Mouse (Mus musculus): ENCODE measurements around the gene Itga5. TPM values are rescaled to one million over a fixed set of nuclear protein-coding genes. Genes with fewer than 3 reads are reported as not detected.

Gene Itga5
- total RNA-seq, 2 experiments from 2014 or later: 2.6 to 3.9 TPM

DNA sequence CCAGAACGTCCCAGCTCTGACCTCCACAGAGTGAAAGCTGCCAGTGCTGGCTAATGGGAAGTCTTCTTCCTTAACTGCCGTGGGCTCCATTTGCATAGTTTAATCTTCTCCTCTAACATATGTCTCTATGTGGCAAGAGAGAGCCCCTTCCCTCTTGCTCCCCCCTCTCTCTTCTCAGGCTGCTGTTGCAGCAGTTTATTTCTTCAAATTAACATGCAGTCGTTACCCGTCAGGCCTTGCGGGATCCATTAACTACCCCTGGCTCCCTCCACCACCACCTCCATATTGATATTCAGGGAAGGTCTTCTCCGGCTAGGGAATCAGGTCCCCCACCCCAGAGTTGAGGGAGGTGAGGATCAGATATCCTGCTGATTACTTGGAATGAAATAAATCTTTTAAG is 69.2 kb downstream of the Itga5 start:
- DNase-seq (ENCODE audit: low spot score in 2 of 2): no peak

- no peak for DNase-seq (ENCODE audit: low spot score in 2 of 2)
Measured at GRCm38 (mm10) chr15:103295851-103296250, 70.7 kb downstream of the Itga5 start.

DNA sequence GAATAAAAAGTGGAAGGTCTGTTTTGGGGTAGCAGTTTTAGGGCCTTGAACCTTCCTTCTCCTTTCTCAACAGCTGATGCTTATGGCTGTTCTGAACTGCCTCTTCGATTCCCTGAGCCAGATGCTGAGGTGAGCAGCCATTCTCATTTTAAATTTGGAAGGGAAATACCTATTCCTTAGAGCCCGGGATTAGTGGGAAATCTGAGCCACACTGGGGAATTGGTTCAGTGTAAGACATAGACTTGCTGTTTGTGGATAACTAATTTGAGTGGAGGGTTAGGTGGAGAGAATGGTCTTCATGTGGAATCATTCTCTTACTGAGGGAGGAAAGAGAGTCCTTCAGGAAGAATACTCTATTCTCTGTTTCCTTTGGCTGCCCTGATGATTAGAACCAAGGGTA is 71.9 kb downstream of the Itga5 start:
- no peak for DNase-seq (ENCODE audit: low spot score in 2 of 2)

Small RNA genes within 50 kb of the gene (microRNA-seq; reads per million reads assigned to microRNA genes)
- gene Mir6963: 0 reads per million in 2 experiments

Other genes with a start within 250 kb of the Itga5 start
- gene Smug1, start 199.7 kb downstream of the Itga5 start, total RNA-seq (2021): 10 to 100 TPM; 21.8 to 22.6 TPM
- gene Cbx5, start 126.9 kb downstream of the Itga5 start, total RNA-seq (2021): 100 to 1,000 TPM; 181 to 182 TPM
- 100 to 1,000 TPM; 232 to 268 TPM for gene Hnrnpa1, start 126.3 kb downstream of the Itga5 start, total RNA-seq (2021)
- gene Nfe2, start 108.4 kb downstream of the Itga5 start, total RNA-seq (2021): under 1 TPM in 1 of 2 experiments, not detected in 1; 0.40 TPM
- 10 to 100 TPM; 93.5 to 97.5 TPM for gene Copz1, start 94.0 kb downstream of the Itga5 start, total RNA-seq (2021)
- gene Gpr84, start 56.2 kb downstream of the Itga5 start, total RNA-seq (2021): 1 to 10 TPM in 1 of 2 experiments, under 1 TPM in 1; 0.42 to 1.0 TPM
- gene Zfp385a, start 26.7 kb downstream of the Itga5 start, total RNA-seq (2021): 10 to 100 TPM; 72.0 to 79.3 TPM
- under 1 TPM in 1 of 2 experiments, not detected in 1; 0.45 TPM for gene Gtsf1, start 63.7 kb upstream of the Itga5 start, total RNA-seq (2021)
- not detected for gene Gtsf2, start 81.7 kb upstream of the Itga5 start, total RNA-seq (2021)
- 1 to 10 TPM; 9.0 to 9.2 TPM for gene Nckap1l, start 87.0 kb upstream of the Itga5 start, total RNA-seq (2021)
- gene Pde1b, start 136.3 kb upstream of the Itga5 start, total RNA-seq (2021): 100 to 1,000 TPM; 181 to 227 TPM
- gene Ppp1r1a, start 171.2 kb upstream of the Itga5 start, total RNA-seq (2021): 100 to 1,000 TPM; 133 to 147 TPM
- not detected for gene Glycam1, start 198.3 kb upstream of the Itga5 start, total RNA-seq (2021)